Mouse (Mus musculus): ENCODE measurements around the gene Lmod2. TPM values are rescaled to one million over a fixed set of nuclear protein-coding genes. Genes with fewer than 3 reads are reported as not detected.

Lmod2 gene
- 0.02 TPM in 2 replicates for polyA plus RNA-seq (2012; rRNA removed)
- polyA plus RNA-seq (2014; fragmentation: Nextera tagmentation; extraction: Ambion mirVana) = not detected in 2 replicates

GRCm38 (mm10) chr6:24597500-24597899 lies at the start of gene Lmod2:
Gene Lmod2 (plus strand): TSS chr6:24597762.
- Histone ChIP-seq H3K27me3 (ENCODE audit: control insufficient read depth, insufficient read depth, low read length) (no peaks in the 10 kb centered on the region), H3K36me3 (replicated peaks; ENCODE audit: control insufficient read depth, insufficient read depth, low read depth) (no peaks in the 10 kb centered on the region), H3K9ac (replicated peaks) (no peak within 1 kb of the TSS), H3K4me3 (ENCODE audit: insufficient read depth in 1 of 2, low read depth in 2 of 2, low read length in 2 of 2) (no peak within 1 kb of the TSS), H3K27ac (no peak within 1 kb of the TSS), H3K4me2 (ENCODE audit: low read depth) (no peak within 1 kb of the TSS), H3K9me3 (ENCODE audit: control insufficient read depth, low read length) (no peaks in the 10 kb centered on the region), H3K4me1 (replicated peaks; ENCODE audit: control insufficient read depth in 2 of 2, insufficient read depth in 2 of 2, low read length in 1 of 2) (peaks cover 0 to 7% of the 10 kb centered on the region in 2 experiments; a peak in 1 of 4 replicates)
- 72% methylated on average over 10 of the region's 10 CpGs for WGBS (ENCODE audit: insufficient replicate concordance)
- ATAC-seq (ENCODE audit: insufficient read depth) = no peak
- TF ChIP-seq CTCF (IDR thresholded peaks at IDR 0.05; ENCODE audit: low read depth) = no peak
- TF ChIP-seq EP300 (IDR thresholded peaks at IDR 0.05; ENCODE audit: low read depth) = no peak
- DNase-seq (ENCODE audit: low read depth in 3 of 3, low spot score in 3 of 3) = no peak

DNA sequence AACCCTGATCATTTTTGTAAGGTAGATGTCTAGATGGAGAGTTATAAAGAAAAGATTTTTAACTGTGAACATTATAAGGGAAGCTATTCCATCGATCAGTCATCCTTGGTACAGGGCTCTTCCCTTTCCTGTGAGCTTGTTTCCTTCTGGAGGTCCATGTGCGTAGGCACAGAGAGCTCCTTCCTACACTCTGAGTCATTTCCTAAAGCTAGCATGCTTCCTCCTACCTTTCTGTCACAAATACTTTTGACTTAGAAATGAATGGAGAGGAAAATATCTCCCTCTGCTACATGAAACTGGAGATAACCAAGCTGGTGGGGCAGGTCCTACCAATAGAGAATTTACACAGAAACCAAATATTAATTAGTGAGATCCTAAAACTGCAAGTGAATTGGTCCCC lies 47.8 kb upstream of the Lmod2 start:
- ATAC-seq (ENCODE audit: insufficient read depth) = no peak
- Histone ChIP-seq H3K27ac (no peak overlapping the region), H3K4me3 (ENCODE audit: insufficient read depth in 1 of 2, low read depth in 2 of 2, low read length in 2 of 2) (no peak overlapping the region), H3K9me3 (ENCODE audit: control insufficient read depth, low read length) (no peaks in the 10 kb centered on the region), H3K4me2 (ENCODE audit: low read depth) (no peak overlapping the region), H3K4me1 (replicated peaks; ENCODE audit: control insufficient read depth in 2 of 2, insufficient read depth in 2 of 2, low read length in 1 of 2) (no peaks in the 10 kb centered on the region), H3K9ac (replicated peaks) (no peak overlapping the region), H3K27me3 (ENCODE audit: control insufficient read depth, insufficient read depth, low read length) (no peaks in the 10 kb centered on the region), H3K36me3 (replicated peaks; ENCODE audit: control insufficient read depth, insufficient read depth, low read depth) (no peaks in the 10 kb centered on the region)
- 35% methylated on average over 2 of the region's 2 CpGs for WGBS (ENCODE audit: insufficient replicate concordance)
- DNase-seq (ENCODE audit: low read depth in 3 of 3, low spot score in 3 of 3) = no peak
- TF ChIP-seq EP300 (IDR thresholded peaks at IDR 0.05; ENCODE audit: low read depth) (no peak), CTCF (IDR thresholded peaks at IDR 0.05; ENCODE audit: low read depth) (no peak)

- no peaks in the 10 kb centered on the region for H3K9me3 ChIP-seq (ENCODE audit: control insufficient read depth, low read length)
- no peak overlapping the region for H3K4me3 ChIP-seq (ENCODE audit: insufficient read depth in 1 of 2, low read depth in 2 of 2, low read length in 2 of 2)
- WGBS (ENCODE audit: insufficient replicate concordance) = 46% methylated on average over 7 of the region's 7 CpGs
- no peaks in the 10 kb centered on the region for H3K4me1 ChIP-seq (replicated peaks; ENCODE audit: control insufficient read depth in 2 of 2, insufficient read depth in 2 of 2, low read length in 1 of 2)
- DNase-seq (ENCODE audit: low read depth in 3 of 3, low spot score in 3 of 3) = no peak
- no peaks in the 10 kb centered on the region for H3K36me3 ChIP-seq (replicated peaks; ENCODE audit: control insufficient read depth, insufficient read depth, low read depth)
- H3K9ac ChIP-seq (replicated peaks) = no peak overlapping the region
- no peak overlapping the region for H3K27ac ChIP-seq
- H3K4me2 ChIP-seq (ENCODE audit: low read depth) = no peak overlapping the region
- no peaks in the 10 kb centered on the region for H3K27me3 ChIP-seq (ENCODE audit: control insufficient read depth, insufficient read depth, low read length)
- ATAC-seq (ENCODE audit: insufficient read depth) = no peak
- TF ChIP-seq EP300 (IDR thresholded peaks at IDR 0.05; ENCODE audit: low read depth) (no peak), CTCF (IDR thresholded peaks at IDR 0.05; ENCODE audit: low read depth) (no peak)
These were observed 45.5 kb upstream of the Lmod2 start for GRCm38 (mm10) chr6:24552046-24552445.

DNA sequence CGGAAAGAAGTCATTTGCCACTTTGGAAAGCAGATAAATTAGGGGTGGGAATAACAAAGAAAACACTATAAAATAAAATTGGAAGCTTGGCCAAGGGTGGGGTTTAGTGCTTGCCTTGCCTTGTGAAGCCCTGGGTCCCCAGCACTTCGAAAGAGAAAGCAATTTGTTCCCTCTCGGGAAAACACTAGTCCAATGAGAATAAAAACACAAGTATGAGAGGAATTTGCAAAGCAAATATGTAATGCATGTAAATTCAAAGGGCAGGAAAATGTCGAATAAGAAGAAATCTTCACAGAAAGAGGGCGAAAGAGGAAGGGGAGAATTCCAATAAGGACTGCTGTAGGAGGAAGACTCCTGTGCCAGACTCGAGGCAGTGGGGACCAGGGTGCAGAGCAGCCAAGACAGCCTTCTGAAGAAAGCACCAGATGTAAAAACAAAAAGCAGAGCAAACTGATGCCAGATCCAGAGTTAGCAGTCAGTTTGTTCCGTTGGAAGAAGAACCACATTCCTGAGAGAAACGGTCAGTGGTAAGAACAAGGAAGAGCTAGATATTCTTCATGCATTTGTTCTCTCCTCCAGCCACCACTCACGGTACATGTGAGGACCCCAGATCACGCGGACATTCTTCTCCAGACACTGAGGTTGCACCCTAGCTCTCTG lies 43.0 kb upstream of the Lmod2 start:
- Histone ChIP-seq H3K27ac (no peak overlapping the region), H3K27me3 (ENCODE audit: control insufficient read depth, insufficient read depth, low read length) (no peaks in the 10 kb centered on the region), H3K4me1 (replicated peaks; ENCODE audit: control insufficient read depth in 2 of 2, insufficient read depth in 2 of 2, low read length in 1 of 2) (no peaks in the 10 kb centered on the region), H3K9me3 (ENCODE audit: control insufficient read depth, low read length) (no peaks in the 10 kb centered on the region), H3K36me3 (replicated peaks; ENCODE audit: control insufficient read depth, insufficient read depth, low read depth) (no peaks in the 10 kb centered on the region), H3K4me3 (ENCODE audit: insufficient read depth in 1 of 2, low read depth in 2 of 2, low read length in 2 of 2) (no peak overlapping the region), H3K9ac (replicated peaks) (no peak overlapping the region), H3K4me2 (ENCODE audit: low read depth) (no peak overlapping the region)
- ATAC-seq (ENCODE audit: insufficient read depth) (no peak), DNase-seq (ENCODE audit: low read depth in 3 of 3, low spot score in 3 of 3) (no peak)
- TF ChIP-seq CTCF (IDR thresholded peaks at IDR 0.05; ENCODE audit: low read depth) (no peak), EP300 (IDR thresholded peaks at IDR 0.05; ENCODE audit: low read depth) (no peak)
- WGBS (ENCODE audit: insufficient replicate concordance) = 57% methylated on average over 11 of the region's 11 CpGs

GRCm38 (mm10) chr6:24555488-24555887 lies 42.1 kb upstream of the Lmod2 start:
- Histone ChIP-seq H3K9me3 (ENCODE audit: control insufficient read depth, low read length) (no peaks in the 10 kb centered on the region), H3K4me3 (ENCODE audit: insufficient read depth in 1 of 2, low read depth in 2 of 2, low read length in 2 of 2) (no peak overlapping the region), H3K9ac (replicated peaks) (no peak overlapping the region), H3K27ac (no peak overlapping the region), H3K36me3 (replicated peaks; ENCODE audit: control insufficient read depth, insufficient read depth, low read depth) (no peaks in the 10 kb centered on the region), H3K4me1 (replicated peaks; ENCODE audit: control insufficient read depth in 2 of 2, insufficient read depth in 2 of 2, low read length in 1 of 2) (no peaks in the 10 kb centered on the region), H3K27me3 (ENCODE audit: control insufficient read depth, insufficient read depth, low read length) (no peaks in the 10 kb centered on the region), H3K4me2 (ENCODE audit: low read depth) (no peak overlapping the region)
- ATAC-seq (ENCODE audit: insufficient read depth) = no peak
- TF ChIP-seq CTCF (IDR thresholded peaks at IDR 0.05; ENCODE audit: low read depth) (no peak), EP300 (IDR thresholded peaks at IDR 0.05; ENCODE audit: low read depth) (no peak)
- 70% methylated on average over 2 of the region's 2 CpGs for WGBS (ENCODE audit: insufficient replicate concordance)
- DNase-seq (ENCODE audit: low read depth in 3 of 3, low spot score in 3 of 3) = no peak

Measured in liver, embryonic 14.5 days (tissue).